Mouse (Mus musculus): ENCODE measurements at regions not wholly inside any gene's neighbourhood (a gene's known extent, or its start where the extent isn't known, plus 50 kb on each side); places are given as distances from the start of the nearest gene placed in this dataset.

DNA sequence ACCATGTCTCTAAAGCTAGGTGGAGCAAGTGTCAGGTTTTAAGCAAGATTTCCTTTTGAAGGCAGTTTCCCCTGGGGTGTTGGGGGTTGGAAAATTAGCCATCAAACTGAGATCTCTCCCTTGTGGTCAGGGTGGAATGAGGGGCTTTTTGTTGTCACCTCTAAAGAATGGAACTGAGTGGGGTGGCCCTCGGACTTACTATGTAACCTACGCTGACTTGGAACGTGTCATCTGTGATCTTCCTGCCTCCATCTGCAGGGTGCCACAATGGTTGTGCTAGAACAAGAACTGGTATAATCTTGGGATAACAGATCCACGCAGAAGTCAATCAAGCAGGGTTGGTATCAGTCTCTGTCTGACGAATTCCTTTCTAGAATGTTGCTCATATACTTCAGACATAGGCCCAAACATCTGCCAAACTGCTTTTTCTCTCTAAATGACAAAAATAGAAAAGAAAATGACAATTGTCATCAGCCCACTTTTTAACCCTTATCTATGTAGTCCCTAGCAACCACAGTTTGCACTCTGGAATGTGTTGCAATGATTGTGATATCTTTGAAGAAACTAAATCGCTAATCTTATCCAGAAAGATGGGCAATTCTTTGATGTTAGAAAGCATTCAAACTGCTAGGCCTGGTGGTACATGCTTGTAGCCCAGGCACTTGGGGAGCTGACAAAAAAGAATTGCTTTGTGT, 50.8 kb upstream of the Sgk1 start:
- no peak for DNase-seq

Measured in adrenal gland, adult 8-10 months (tissue).